Mouse (Mus musculus) heart, adult 9 months (tissue): Measurements from ENCODE around the gene Tgfbr1.
"Not testable (repeated sequence)": the region's sequence is repeated elsewhere in the genome, so short reads cannot be mapped to it uniquely, and the experiment has no call there.

Source experiments
- DNase-seq, 2 experiments: peaks; one replicate each; pipeline ENCODE4 v3.0.0; 2022; ENCODE audit warnings: low spot score in 2 of 2

Gene Tgfbr1

DNA sequence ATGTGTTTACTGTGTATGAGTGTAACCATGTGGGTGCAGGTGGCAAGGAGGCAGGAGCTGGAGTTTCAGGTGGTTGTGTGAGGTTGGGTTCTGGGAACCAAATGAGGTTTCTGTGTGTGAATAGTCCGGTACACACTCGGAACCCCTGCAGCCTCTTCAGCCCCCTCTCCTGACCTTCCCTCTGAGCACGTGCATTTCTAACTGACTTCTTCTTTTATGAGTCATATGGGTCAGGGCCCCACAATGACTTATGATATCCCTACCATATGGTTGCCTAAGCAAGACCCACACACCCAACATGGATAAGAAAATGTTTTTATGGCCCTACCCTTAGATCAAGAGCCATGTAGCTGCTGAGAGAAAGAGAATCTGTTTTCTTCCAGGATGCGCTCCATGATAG lies 6.0 kb upstream of the Tgfbr1 start:
- no peak for DNase-seq

DNA sequence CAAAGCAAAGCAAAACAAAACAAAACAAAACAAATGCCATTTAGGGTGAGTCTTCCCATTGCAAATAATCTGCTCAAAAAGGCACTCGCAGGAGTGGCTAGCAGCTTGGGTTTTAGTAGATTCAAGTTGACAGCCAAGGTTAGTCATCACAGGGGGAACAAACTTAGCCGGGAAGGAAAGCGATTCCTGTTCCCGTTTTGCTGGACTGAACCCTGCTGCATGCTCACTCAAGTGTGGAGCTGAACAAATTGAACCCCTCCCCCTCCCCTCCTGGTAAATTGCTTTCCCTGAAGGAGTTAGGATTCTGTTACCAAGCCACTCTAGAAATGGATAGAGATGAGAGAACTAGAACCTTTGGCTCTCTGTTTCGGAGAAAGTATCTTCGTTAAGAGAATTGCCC lies 3.3 kb upstream of the Tgfbr1 start:
- DNase-seq: no peak

DNA sequence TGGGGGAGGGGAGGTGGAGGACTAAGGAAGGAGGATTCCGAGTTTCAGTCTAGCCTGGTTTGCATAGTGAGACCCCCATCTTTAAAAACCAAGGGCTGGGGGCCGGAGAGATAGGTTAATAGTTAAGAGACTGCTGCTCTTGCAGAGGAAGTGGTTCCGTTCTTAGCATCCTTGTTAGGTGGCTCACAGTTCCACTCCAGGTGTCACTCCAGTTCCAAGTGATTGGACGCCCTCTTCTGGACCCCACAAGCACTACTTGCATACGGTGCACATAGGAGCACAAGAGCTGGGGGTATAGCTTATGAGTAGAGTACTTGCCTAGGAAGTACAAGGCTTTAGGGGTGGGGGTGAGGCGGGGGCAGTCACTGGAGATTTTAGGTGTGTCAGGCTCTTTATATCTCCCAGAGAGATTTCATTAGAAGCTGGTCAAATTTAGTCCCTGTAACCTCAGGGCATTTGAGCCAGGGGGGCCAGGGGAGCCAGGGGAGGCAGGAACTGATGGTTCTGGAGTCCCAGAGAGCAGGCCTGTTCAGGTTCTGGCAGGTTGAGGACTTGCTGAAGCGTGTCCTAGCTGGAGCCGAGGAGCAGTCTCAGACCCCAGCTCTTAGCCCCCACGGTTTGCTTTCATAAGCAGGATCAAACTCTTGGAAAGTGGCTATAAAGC lies 1.5 kb upstream of the Tgfbr1 start:
- DNase-seq: peak in 1 of 2 experiments; percentile 27

DNA sequence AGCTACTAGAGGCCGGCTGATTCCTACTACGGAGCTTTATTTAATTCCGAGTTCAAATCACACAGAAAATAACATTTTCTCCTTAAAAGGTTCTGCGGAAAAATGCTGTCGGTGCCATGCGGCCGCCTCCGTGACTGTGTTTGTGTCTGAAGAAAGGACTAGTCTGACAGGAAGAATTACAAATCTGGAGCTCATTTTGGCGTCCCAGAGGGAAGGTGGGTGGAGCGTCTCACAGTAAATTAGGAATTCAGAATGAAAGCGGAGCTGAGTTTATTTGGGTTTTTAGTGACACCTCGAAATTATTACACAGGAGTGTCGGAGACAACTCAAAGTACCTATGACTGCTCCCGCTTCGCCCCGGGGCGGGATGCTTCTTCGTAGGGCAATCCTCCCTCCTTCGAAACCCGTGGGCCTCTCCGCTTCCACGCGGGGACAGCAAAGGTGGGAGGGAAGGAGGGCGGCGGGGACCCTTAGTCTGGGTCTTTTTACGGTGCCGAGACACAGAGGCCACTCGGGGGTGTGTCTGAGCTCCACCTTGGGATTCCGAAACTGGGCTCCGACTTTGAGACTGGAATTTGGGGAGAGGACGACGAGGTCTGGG lies 861 bp upstream of the Tgfbr1 start:
- peak; percentile 62 to 73 for DNase-seq

DNA sequence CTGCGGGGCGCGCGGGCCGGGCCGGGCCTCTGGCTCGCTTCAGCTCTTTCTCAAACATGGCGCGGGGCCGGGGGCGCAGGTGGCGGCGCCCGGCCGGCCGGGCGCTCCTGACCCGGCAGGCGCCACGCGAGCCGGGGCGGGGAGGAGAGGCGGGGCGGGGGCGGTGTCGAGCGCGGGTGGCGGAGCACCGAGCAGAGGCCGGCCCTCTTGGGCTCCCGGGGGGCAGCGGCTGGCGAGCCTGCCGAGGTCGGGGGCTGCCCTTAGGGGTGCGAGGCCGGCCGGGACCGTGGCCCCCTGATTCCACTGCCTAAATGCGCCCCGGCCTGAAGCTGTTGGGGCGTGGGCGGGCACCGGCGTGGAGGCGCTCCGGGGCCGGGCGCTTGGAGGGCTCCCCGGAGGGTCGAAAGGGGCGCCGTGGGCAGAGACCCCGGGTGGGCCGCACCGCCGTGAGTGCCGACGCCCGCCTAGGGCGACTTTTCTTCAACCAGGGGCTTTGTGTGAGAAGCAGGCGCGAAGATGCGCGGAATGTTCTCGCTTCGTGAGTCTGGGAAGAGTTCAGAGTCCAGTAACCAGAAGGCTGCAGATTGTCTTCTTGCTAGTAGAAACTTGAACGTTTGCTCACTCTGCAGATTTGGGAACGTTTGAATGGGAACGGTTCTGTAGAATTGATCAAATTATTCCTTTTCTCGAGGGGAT lies 542 bp downstream of the Tgfbr1 start:
- peak in 1 of 2 experiments; percentile 33 for DNase-seq

DNA sequence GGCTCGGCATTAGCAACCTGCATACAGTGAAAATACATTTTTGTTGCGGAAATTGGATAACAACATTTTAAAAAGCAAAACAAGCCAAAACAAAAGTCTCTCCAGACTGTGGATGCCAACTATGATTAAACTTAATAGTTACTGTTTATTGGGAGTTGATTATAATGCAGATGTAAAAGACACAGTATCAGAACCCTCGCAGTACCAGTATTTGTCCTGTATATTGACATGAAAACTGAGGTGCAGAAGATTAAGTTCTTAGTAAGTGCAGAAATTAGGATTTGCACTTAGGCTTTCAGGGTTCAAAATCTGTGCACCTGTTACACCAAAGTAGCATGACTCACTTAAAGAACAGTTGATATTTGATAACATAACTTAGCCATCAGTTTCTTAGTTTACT lies 1.3 kb downstream of the Tgfbr1 start:
- DNase-seq: no peak

DNA sequence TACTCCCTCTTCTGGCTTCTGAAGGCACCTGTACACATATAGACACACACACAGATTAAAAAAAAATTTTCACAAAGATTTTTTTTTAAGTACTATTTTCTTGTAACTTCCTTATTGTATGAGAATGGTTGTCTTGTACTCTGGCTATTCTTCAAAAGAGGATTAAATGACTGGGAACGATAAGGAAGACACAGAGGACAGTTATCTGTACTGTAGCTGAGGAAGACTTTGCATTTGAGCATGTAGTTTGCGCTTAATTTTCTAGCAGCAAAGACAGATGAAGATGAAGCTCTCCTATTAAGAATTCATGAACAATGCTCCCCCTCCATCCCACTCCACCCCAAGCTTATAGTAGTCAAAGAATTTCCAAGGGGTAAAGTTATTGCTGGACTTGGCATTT lies 9.6 kb downstream of the Tgfbr1 start:
- no peak for DNase-seq

DNA sequence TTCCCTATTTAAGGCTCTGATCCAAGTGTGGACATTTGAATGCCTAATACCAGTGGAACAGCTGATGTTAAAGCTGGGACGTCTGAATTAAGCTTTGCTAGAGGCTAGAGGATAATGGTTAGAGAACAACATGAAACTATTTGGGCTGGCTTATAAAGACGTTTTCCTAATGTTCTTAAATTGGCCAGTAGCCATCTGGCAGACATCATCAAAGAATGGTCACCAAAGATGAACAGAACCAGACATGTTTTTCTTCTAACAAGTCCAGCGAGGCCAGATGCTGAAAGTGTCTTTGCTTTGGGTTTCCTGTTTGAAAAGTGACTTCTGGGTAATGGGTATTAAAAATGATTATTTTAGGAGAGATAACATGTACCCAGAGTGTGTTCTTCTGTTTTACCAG lies 10.1 kb downstream of the Tgfbr1 start:
- DNase-seq: peak; percentile 32 to 51

DNA sequence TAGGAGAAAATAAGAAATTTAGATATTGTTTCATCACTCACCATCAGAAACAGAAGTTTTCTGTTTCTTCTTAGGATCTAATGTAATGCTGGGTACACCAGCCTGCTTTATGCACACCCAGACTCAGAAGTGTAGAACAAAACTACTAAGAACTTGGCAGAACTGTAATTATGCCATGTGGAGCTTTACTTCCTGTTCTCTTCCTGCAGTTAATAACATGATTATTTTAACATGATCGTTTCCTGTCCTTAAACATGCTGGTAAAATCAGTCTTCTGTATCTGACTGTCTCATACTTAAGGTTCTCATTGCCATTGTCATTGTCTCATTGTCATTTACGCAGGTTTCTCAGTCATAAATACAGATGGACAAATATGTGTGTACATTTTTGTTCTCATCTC lies 15.7 kb downstream of the Tgfbr1 start:
- no peak for DNase-seq

DNA sequence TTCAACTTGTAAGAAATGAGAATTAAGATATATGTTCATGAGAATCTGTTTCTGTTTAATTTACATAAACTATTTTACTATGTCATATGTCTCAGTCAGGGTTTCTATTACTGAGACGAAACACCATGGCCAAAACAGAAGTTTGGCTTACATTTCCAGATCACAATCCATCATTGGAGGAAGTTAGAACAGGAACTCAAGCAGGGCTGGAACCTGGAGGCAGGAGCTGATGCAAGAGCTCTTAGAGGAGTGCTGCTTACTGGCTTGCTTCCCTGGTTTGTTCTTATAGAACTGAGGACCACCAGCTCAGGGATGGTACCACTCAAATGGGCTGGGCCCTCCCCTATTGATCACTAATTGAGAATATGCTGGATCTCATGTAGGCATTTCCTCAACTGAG lies 25.7 kb downstream of the Tgfbr1 start:
- no peak for DNase-seq

DNA sequence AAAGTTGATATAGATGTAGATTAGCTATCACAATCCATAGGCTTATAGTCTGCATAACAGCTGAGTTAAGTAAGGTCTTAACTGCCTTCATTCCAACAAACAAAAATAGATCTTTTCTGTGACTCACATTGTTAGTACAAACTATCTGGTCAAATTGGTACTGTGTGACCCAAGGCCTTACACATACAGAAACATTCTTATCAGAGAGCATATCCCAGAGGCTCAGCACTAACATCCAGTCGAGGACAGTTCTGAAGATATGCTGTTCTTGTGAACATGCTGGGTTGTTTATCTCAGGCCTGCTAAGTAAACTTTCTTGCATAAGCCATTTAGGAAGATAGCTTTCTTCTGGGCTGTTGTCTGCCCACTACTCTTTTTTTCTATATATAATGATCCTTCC lies 29.4 kb downstream of the Tgfbr1 start:
- no peak for DNase-seq

DNA sequence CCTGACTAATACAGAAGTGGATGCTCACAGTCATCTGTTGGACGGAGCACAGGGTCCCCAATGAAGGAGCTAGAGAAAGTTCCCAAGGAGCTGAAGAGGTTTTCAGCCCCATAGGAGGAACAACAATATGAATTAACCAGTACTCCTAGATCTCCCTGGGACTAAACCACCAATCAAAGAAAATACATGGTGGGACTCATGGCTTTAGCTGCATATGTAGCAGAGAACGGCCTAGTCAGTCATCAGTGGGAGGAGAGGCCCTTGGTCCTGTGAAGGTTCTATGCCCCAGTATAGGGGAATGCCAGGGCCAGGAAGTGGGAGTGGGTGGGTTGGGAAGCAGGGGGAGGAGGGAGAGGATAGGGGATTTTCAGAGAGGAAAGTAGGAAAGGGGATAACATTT lies 38.9 kb downstream of the Tgfbr1 start:
- DNase-seq: not testable (repeated sequence)

DNA sequence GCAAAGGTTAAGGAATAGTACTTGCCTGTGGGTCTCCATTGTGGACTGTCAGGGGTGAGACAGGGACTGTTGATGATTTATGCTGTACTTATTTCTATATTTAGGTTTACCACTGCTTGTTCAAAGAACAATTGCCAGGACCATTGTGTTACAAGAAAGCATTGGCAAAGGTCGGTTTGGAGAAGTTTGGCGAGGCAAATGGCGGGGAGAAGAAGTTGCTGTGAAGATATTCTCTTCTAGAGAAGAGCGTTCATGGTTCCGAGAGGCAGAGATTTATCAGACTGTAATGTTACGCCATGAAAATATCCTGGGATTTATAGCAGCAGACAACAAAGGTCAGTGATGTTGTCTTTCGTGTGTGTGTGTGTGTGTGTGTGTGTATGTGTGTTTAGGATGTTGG lies 43.2 kb downstream of the Tgfbr1 start:
- no peak for DNase-seq

DNA sequence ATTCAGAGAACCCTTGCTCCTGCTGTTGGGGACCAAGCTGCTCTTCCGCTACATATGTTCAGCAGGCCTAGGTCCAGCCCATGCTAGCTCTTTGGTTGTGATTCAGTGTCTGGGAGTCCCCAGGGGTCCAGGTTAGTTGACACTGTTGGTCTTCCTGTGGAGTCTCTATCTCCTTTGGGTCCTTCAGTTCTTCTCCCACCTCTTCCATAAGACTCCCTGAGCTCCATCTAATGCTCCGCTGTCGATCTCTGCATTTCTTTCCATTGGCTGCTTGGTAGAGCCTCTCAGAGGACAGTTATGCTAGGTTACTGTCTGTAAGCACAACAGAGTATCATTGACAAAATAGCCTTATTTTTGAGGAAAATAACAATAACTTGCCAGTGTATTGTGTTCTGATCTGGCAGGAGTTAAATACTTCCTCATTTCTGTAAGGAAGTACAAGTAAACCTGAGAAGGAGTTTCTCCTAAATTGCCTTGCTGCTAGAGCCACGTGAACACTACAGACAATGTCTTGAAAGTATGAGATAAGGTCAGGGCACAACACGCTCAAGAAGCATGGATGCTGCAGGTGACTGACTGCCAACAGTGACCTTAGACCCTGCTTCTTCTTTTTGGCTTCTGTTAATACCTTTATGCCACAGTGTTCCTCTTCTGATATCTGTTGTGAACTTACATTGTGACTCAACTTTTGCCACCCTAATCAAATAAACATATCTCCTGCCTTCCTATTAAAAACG lies 45.1 kb downstream of the Tgfbr1 start:
- no peak for DNase-seq

DNA sequence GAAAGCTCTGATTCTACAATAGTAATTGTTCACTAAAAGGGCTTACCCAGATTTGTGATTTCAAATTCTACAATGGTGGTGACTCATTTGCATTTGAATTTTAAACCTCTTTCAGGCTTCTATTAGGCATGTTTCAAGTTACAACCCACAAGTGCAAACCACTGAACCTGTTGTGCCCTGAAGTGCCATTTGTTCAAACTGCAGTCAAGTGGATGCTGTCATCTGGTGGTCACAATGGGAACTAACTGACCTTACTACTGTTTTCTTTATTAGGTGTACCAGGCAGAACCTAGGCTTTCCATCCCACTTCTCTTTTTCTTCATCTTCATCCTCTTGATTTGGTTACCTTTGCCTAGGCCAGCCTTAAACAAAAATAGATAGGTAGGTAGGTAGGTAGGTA lies 46.8 kb downstream of the Tgfbr1 start:
- DNase-seq: peak in 1 of 2 experiments; percentile 41

DNA sequence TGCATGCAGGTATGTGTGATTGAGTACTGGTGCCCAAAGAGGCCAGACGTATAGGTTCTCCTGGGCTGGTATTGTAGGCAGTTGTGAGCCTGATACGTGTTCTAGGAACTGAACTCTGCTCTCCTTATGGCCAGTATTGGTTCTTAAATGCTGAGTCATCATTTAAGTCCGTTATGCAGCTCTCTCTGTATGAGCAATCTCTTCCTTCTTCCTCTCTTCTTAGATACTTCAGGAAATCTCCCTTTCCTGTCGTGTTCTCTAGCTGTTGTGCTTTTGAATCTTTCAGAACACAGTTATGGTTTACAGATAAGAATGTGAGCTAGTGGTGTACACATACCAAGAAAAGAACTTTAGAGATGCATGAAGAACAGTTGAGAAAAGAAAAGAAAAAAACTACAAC lies 47.3 kb downstream of the Tgfbr1 start:
- DNase-seq: no peak

DNA sequence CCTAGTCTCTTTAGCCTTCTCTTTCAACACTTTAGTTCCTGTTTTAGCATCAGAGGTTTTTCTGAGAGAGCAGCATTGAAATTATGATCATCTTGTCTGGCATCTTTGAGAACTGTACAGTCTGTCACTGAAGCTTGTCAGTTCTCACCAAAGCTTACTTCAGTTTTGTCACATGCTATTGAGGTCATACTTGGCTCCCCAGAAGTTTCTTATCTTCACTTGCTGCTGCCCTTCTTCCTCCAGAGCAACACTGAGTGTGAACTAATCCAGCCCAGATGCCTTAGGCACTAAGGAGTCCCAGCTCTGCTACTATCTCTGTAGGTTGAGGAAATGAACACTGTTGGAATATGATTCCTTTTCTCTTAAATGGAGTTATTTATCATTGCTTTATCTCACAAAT lies 49.2 kb downstream of the Tgfbr1 start:
- peak; percentile 29 to 35 for DNase-seq

DNA sequence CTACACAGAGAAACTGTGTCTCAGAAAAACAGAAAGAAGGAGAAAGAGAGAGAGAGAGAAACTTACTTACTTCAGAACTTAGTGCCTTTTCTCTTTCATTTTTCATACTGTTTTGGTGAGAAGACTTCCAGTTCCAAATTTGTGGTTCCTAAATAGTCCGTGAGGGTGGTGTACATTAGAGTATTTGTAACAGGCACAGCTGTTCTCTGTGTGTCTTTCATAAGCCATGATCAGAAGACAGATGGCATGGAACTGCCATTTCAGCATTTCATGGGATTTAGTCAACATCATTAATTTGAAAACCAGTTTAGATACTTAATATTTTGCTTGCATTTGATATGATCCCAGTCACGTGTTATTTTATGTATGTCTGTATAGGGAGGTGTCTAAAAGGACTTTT lies 51.5 kb downstream of the Tgfbr1 start:
- DNase-seq: no peak

DNA sequence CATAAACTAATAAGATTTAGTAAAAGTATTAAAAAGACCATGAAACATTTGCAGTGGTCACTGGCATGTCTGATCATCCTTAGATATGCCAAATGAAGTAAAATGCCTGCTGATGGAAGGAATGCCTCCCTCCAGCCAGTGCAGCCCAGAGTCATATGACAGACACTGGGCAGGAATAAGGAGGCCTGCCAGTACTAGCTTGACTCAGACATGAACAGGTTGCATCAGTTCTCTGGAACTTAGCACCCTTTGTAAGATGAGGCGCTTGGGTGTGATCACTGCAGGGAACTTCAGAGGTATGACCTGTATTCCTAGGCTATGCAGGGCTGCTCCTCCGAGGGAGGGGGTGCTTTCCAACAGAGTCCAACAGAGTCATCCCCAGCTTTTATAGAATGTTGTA lies 54.1 kb downstream of the Tgfbr1 start:
- DNase-seq: no peak

DNA sequence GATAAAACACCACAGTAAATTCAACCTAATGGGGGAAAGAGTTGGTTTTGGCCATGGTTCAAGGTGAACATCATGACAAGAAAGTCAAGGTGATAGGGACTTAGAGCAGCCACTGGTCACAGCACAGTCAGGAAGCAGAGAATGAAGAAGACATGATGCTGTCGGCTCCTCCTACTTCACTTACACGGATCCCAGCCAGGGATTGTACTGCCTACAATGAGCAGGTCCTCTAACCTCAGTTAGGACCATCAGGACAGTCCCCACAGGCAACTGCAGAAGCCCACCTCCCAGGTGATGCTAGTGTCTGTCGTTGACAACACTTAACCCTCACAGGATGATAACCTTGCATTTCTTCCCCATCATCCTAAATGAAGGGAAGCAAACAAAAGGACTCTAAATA lies 64.8 kb downstream of the Tgfbr1 start:
- DNase-seq: no peak

DNA sequence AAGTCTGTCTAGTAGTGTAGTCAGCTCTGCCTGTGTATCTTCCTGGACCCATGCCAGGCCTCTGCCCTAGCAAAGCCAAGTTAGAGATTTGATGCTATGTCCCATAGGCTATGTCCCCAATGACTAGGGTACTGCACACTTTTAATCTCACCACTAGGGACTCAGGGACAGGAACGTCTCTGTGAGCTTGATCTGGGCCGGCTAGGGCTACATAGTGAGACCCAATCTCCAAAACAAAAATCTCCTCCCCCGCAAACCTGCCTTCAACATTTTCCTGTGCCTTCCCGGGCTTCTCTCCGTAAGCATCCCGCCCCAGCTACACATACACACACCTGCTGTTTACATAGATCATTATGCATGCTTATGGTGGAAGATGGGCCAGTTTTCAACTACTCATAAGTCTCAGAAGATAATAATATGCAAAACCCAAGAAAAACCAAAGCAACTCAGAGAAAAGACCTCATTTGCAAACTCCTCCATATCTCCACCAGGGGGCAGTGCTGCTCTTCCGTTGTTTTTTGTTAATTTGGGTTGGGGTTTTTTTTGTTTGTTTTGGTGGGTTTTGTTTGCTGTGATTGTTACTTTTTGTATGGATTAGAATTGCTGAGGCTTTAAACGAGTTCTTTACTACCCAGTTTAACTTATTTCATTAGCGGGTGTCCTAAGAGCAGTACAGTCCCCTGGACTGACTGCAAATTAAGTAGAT lies 66.4 kb downstream of the Tgfbr1 start:
- no peak for DNase-seq

DNA sequence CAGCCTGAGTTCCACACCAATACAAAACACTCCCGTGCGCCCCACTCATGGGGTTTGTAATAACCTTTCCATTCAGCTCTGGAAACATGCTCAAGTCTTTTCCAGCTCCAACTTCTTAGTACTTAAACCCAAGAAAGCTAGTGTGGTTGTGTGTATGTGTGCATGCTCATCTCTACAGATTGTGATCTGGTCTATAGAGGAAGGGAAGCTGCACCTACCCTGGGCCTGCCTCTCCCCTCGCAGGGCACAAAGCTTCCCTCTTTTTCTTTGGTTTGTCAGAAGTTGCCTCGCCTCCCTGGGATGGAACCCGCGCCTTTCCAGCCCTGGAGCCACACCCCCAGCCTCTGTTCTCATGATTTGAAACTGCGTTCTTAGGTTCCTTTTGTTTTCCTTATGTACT lies 67.2 kb downstream of the Tgfbr1 start:
- DNase-seq: no peak
